Mouse (Mus musculus): ENCODE results near the gene A730046J19Rik.

The A730046J19Rik gene

DNA sequence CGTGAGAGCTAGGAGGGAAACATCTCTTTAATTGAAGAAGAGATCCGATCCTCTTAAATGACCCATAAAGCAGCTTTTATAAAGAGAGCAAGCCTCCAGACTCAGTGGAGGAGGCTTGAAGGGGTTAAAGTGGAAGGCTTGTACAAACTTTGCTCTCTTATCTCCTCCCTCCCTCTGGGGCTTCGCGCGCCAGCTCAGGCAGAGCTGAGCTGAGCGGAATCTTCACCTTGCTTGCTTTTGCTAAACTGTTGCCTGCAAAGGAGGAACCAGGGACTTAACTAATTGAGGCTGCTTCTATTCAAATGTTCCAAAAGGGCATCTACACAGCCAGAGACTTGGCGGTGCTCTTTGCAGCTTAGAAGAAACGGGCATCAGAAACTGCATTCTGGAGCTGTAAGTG is at the start of gene A730046J19Rik:
Gene A730046J19Rik, plus strand, starts transcription at position 173 of the 400 bp plus-strand sequence.
- DNase-seq, result no peak

DNA sequence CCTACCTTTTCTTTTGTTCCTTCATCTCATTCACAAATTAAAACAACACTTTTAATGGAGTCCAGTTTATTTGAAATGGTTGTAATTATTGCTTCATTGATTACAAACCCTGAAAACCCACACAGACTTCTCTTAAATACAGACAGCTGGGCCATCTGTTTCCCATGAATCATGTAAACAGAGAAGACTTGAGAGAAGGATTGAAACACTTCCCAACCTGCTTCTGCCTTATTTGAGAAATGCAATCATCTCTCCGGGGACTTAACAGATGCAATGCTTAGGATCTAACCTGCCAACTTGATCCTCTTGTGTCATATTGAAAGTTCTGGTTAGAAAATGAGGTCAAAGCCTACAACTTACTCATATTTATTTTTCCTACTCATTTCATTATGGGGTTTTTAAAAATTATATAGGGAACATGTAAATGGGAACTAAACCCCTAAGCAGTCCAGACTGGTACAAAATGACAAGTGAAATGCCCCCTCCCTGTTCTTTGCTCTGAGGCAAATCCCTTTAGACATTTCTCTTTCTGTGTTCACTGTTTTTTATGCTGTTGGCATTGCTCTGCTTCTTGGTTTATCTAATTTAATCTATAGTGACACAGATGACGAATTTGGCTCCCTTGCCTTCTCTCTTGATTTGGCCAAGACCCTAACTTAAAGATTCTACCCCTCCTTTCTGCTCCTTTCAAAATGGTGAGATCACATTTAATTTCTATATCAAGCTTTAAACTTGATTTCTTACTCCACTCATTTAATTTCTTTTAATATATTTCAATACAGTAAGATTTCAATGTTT is 48.7 kb upstream of the A730046J19Rik start:
- DNase-seq, result no peak

DNA sequence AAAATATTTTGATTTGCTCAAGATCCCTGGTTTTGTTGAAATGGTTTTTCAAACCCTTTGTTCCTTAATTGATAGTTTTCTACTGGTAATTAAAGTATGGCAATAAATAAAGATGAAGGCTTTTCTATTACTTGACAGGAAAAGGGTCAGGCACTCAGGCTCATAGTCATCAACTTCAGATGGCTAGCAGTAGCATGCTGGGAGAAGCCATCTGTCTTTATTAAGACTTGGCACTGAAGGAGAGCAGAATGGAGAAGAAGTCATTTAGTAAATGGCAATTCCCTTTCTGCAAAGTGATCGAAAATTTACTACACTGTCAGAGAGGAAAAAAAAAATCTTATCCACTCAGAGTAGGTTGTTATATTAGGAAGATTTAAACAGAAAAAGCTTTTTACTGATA is 17.2 kb upstream of the A730046J19Rik start:
- no peak for DNase-seq

DNA sequence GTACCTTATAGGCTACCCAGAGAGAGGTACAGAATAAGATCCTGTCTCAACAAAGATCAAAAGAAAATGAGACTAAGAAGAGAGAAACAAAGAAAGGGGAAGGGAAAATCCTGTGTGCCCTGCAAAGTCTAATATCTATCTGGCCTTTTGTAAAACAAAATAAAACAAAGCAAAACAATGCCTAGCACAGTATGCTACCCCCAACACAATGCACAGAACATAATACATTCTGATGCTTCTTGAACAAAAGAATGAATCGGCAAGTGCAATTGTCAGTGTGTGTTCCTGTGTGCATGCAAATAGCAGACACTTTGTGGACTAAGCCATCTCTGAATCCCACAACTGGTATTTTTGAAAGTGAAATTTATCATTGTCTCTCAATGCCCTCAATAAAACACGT is 3.5 kb upstream of the A730046J19Rik start:
- DNase-seq, result no peak

DNA sequence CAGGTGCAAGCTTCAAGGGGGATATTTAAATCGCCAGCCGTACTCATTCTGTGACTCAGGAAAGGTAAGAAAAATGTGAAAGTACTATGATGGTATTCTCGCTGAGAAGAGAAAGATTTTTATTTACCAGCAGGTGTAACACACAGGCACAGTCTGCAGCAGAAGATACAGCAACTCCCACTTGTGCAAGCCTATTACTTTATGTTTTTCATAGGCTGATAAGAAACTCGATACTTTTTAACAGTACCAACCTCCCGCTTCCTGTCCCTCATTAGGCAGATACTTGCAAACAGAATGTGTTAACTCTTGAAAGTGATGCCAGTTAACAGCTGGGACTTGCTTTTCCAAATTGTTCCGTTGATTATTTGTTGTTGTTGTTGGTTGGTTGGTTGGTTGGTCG is 616 bp downstream of the A730046J19Rik start:
- DNase-seq, result no peak

DNA sequence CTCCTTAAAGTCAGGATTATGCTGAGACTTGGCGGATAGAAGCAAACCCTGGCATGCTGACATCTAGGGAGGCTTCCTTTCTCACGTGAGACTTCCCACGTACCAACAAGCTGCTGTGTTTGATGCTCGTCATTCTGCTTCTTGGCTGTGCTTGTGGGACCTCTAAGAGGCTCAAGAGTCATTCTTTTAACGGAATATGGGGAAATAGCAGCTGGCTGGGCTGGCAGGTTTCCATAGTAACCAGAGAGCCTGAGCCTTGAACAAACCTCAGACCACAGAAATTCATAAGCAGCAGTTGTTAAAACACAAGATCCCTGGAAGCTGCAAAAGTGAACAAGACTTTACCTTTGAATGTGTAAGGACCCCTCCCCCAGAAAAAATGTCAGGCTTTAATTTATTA is 9.4 kb downstream of the A730046J19Rik start:
- no peak for DNase-seq

Measured in kidney, adult 9 months (tissue).